Mouse (Mus musculus) ES-Bruce4 (cell line): ENCODE data around the gene Kcnma1. TPM values are rescaled to one million over a fixed set of nuclear protein-coding genes. Genes with fewer than 3 reads are reported as not detected.

Experiments used
- H3K27ac ChIP-seq: 2 replicates; pipeline ENCODE4 v1.5.1; 2012; ENCODE audit warnings: low read length, inconsistent platforms; ENCODE audit not compliant: insufficient read depth
- H3K27me3 ChIP-seq: 2 replicates; pipeline ENCODE4 v1.6.1; 2012; ENCODE audit warnings: mild to moderate bottlenecking, low read length, inconsistent platforms; ENCODE audit not compliant: control insufficient read depth, poor library complexity, insufficient read depth, severe bottlenecking
- H3K36me3 ChIP-seq: 2 replicates; pipeline ENCODE4 v1.6.1; 2012; ENCODE audit warnings: inconsistent platforms, mild to moderate bottlenecking, low read length, moderate library complexity; ENCODE audit not compliant: control insufficient read depth, poor library complexity, insufficient read depth, severe bottlenecking
- H3K4me1 ChIP-seq: one replicate; pipeline ENCODE4 v1.8.1; 2011; ENCODE audit warnings: low read length; ENCODE audit not compliant: control insufficient read depth, insufficient read depth
- H3K4me3 ChIP-seq: 2 replicates; pipeline ENCODE4 v1.5.1; 2011; ENCODE audit warnings: low read depth, mild to moderate bottlenecking, low read length
- H3K9ac ChIP-seq: 2 replicates; pipeline ENCODE4 v1.6.1; 2012; ENCODE audit warnings: low read depth, mild to moderate bottlenecking, inconsistent platforms; ENCODE audit not compliant: poor library complexity, severe bottlenecking
- H3K9me3 ChIP-seq: replicated peaks from 2 replicates; pipeline ENCODE4 v1.6.1; 2012; ENCODE audit warnings: mild to moderate bottlenecking, low read length, inconsistent platforms; ENCODE audit not compliant: control insufficient read depth, poor library complexity, insufficient read depth, severe bottlenecking
- CTCF ChIP-seq: IDR thresholded peaks from one replicate; pipeline ENCODE4 v1.8.1; 2011; ENCODE audit warnings: low read depth, low read length
- EP300 ChIP-seq: IDR thresholded peaks from 2 replicates; pipeline ENCODE4 v1.6.1; 2011; ENCODE audit warnings: low read depth, low read length; ENCODE audit not compliant: insufficient read depth
- POLR2A ChIP-seq: IDR thresholded peaks from one replicate; pipeline ENCODE4 v1.8.1; 2011; ENCODE audit warnings: low read length; ENCODE audit not compliant: insufficient read depth
- polyA plus RNA-seq: library from polyadenylated mRNA; stranded (reverse); fragments of >200 nt; gene quantifications from 2 replicates; pipeline ENCODE4 v1.2.4, GENCODE M21; 2011; ENCODE audit warnings: low read depth; ENCODE audit not compliant: missing spikeins, insufficient read depth, insufficient read length

Gene Kcnma1
- polyA plus RNA-seq, 1 experiment, result 1.8 TPM

DNA sequence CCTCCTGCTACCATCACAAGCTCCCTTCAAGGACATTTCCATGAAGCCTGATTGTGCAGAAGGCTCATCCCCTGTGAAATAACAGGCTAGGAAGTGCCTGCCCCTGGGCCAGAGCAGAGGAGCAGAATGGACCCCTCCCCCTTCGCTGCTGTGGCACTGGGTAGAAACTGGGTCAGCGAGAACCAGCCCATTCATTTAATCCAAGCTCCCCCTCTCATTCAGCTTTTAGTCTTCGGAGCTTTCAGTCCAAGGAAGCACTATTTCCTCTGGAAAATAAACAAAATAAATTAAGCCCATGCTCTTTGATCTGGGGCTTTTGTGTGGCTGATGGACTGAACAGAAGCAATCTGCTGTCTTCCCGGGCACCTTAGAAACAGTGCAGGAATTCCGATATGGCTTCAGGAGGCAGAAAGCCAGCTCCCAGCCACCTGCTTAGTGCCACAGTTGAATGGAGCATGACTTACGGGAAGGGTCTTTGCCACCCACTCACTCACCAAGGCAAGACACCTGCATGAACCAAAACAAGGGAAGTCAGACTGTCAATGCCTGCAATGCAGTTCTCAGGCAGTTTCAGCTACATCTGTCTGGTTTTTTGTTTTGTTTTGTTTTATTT lies 165.7 kb downstream of the Kcnma1 start:
- Histone ChIP-seq H3K27me3 (no peaks in the 10 kb centered on the region), H3K9ac (no peak overlapping the region), H3K4me3 (no peak overlapping the region), H3K4me1 (no peaks in the 10 kb centered on the region), H3K9me3 (no peaks in the 10 kb centered on the region), H3K36me3 (no peaks in the 10 kb centered on the region), H3K27ac (no peak overlapping the region)
- no peak for TF ChIP-seq CTCF
- no peak for TF ChIP-seq EP300
- TF ChIP-seq POLR2A, result no peak

DNA sequence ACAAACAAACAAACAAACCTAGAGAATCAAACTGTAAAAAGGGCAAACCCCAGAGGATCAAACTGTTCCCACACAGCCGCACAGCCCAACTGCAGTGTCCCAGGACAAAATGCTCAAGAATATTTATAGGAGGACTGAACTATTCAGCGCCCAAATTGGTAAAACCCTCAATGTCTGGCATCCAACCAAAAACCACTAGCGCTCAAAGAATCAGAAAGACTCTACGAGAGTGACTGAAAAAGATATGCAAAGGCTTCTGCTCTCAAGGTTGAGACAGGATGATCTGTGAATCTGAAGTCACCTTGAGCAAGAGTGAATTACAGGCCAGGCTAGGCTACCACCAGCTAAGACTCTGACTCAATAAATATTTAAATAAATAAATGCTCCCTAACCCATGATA lies 167.6 kb downstream of the Kcnma1 start:
- Histone ChIP-seq H3K4me1 (no peaks in the 10 kb centered on the region), H3K9me3 (no peaks in the 10 kb centered on the region), H3K36me3 (no peaks in the 10 kb centered on the region), H3K27ac (no peak overlapping the region), H3K9ac (no peak overlapping the region), H3K4me3 (no peak overlapping the region), H3K27me3 (no peaks in the 10 kb centered on the region)
- TF ChIP-seq CTCF, result no peak
- no peak for TF ChIP-seq EP300
- TF ChIP-seq POLR2A, result no peak

DNA sequence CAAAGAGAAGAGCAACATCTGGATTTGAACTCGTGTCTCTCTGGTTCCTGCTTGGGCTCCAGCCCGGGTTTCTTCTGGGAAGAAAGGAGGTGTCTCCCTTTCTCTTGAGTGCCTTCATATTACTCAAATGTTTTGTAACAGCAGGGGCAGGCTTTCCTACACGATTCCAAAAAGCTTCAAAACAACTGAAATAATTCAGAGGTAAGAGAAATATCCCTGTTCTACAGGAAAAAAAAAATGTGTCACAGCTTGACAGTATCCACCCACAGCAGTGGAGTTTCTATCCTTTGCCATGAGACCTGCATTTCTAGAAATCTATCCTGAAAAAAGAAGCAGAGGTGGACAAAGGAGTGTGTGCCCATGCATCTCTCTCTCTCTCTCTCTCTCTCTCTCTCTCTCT lies 172.3 kb downstream of the Kcnma1 start:
- TF ChIP-seq POLR2A (no peak), EP300 (no peak), CTCF (no peak)
- Histone ChIP-seq H3K36me3 (no peaks in the 10 kb centered on the region), H3K4me3 (no peak overlapping the region), H3K4me1 (no peaks in the 10 kb centered on the region), H3K27me3 (no peaks in the 10 kb centered on the region), H3K27ac (no peak overlapping the region), H3K9ac (no peak overlapping the region), H3K9me3 (no peaks in the 10 kb centered on the region)

- Histone ChIP-seq H3K36me3 (no peaks in the 10 kb centered on the region), H3K4me3 (no peak overlapping the region), H3K4me1 (no peaks in the 10 kb centered on the region), H3K27ac (no peak overlapping the region), H3K9me3 (no peaks in the 10 kb centered on the region), H3K27me3 (no peaks in the 10 kb centered on the region), H3K9ac (no peak overlapping the region)
- TF ChIP-seq POLR2A (no peak), CTCF (no peak), EP300 (no peak)
These were observed 174.7 kb downstream of the Kcnma1 start for GRCm38 (mm10) chr14:23839613-23840012.

DNA sequence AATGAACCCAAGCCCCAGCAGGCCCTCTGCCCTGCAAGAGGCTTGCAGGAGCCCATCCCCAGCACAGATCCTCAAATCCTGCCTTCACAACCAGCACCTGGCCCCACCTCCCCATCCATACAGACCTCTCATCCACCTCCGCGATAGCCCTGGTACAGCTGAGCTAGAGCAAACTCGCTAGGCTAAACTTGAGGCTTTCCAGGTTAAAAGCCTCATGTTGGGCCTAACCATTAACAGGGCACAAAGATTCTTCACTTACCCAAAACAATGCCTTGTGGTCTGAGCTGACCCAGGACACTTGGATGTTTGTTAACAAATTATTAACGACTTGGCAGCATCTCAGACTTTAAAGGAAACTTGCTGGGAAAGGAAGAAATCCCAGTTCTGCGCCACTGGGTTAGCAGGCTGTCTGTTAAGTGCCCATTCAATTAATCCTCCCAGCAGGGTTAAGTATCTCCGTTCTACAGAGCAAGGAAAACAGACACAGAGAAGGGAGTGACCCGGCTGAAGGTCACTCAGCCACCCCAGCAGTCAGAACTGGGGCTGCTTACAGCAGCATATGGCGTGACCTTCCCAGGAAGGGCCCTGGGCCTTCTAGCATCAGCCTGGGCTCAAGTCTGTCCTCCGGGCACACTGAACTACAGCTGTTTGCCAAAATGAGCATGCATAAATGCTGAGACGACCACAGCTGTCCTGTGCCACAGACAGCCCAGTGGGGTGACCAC lies 178.7 kb downstream of the Kcnma1 start:
- Histone ChIP-seq H3K27ac (no peak overlapping the region), H3K4me1 (no peaks in the 10 kb centered on the region), H3K9me3 (no peaks in the 10 kb centered on the region), H3K36me3 (no peaks in the 10 kb centered on the region), H3K9ac (no peak overlapping the region), H3K4me3 (no peak overlapping the region), H3K27me3 (no peaks in the 10 kb centered on the region)
- no peak for TF ChIP-seq EP300
- TF ChIP-seq CTCF, result no peak
- TF ChIP-seq POLR2A, result no peak

- Histone ChIP-seq H3K9me3 (no peaks in the 10 kb centered on the region), H3K9ac (no peak overlapping the region), H3K4me1 (no peaks in the 10 kb centered on the region), H3K27ac (no peak overlapping the region), H3K27me3 (no peaks in the 10 kb centered on the region), H3K4me3 (no peak overlapping the region), H3K36me3 (no peaks in the 10 kb centered on the region)
- TF ChIP-seq POLR2A, result no peak
- TF ChIP-seq EP300, result no peak
- no peak for TF ChIP-seq CTCF
These were observed 183.0 kb downstream of the Kcnma1 start for GRCm38 (mm10) chr14:23831284-23831683.
